Mouse (Mus musculus) heart, embryonic 10.5 days (tissue): Measurements from ENCODE around the gene Ap2m1. TPM values are rescaled to one million over a fixed set of nuclear protein-coding genes. Genes with fewer than 3 reads are reported as not detected.

ENCODE experiments used
- DNase-seq: peaks from one replicate; pipeline ENCODE4 v3.0.0-alpha.2; 2017; ENCODE audit warnings: low spot score
- H3K27ac ChIP-seq: fragments of 300-500 bp; sonication (generic); 2 replicates; pipeline ENCODE4 v1.5.1; 2016; ENCODE audit warnings: mild to moderate bottlenecking
- H3K27me3 ChIP-seq: fragments of 300-500 bp; sonication (generic); 2 replicates; pipeline ENCODE4 v1.6.1; 2016; ENCODE audit warnings: mild to moderate bottlenecking; ENCODE audit not compliant: poor library complexity, insufficient read depth, severe bottlenecking
- H3K36me3 ChIP-seq: fragments of 300-500 bp; sonication (generic); 2 replicates; pipeline ENCODE4 v1.6.1; 2016; ENCODE audit warnings: mild to moderate bottlenecking, moderate library complexity
- H3K4me1 ChIP-seq: fragments of 300-500 bp; sonication (generic); 2 replicates; pipeline ENCODE4 v1.6.1; 2016; ENCODE audit warnings: mild to moderate bottlenecking
- H3K4me3 ChIP-seq: fragments of 300-500 bp; sonication (generic); 2 replicates; pipeline ENCODE4 v1.5.1; 2016; ENCODE audit warnings: mild to moderate bottlenecking, moderate library complexity
- H3K9me3 ChIP-seq: fragments of 300-500 bp; sonication (generic); 2 replicates; pipeline ENCODE4 v1.6.1; 2016; ENCODE audit warnings: mild to moderate bottlenecking, moderate library complexity
- WGBS: fragments of 180-500 bp; shearing (Covaris S2); methylation state at CpG from one replicate; pipeline ENCODE4 v1.1.7; 2016; 5-methylcytosine and 5-hydroxymethylcytosine counted together
- polyA plus RNA-seq: library from polyadenylated mRNA; unstranded; fragments of >200 nt; fragmentation: Nextera tagmentation; extraction: Ambion mirVana; gene quantifications from 2 replicates; pipeline ENCODE4 v1.2.1, GENCODE M21; 2016

Ap2m1 gene
- polyA plus RNA-seq, 1 experiment from 2014 or later = 565 TPM

DNA sequence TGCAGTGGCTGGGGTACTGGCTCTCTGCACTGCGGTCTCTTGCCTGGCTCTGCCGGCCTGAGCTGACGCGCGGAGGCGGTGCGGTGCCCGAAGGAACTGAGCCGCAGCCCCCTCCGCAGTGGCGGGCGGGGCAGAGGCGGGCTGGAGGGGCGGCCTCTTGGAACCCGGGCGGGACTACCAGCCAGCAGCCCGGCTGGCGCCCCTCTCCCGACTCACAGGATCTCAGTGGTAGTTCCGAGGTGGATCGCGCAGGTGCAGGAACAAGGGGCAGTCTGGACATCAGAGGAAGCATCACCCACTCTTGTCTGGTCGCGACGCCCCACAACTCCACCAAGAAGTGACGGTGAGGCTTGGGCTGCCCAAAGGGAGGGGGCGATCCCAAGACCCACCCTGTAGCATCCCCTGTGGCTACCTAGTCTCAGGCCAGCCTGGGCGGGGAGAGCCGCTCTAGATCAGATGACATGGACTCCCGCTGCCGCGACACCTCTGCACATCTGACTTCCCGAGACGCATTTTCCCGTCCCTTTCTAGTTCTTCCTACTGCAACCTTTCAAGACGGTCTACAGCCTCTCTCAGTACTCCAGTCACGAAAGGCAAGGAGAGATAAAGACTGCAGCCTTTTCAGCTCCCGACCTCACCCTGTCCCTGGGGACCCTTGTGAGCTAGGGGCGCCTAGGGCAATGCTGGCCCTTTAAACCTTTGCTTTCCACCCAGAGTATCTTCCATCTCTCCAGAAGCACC is 54.8 kb downstream of the Ap2m1 start:
- under 1% methylated on average over 39 of the region's 39 CpGs for WGBS
- peaks cover 24% of the 10 kb centered on the region for H3K4me1 ChIP-seq
- H3K27me3 ChIP-seq = peaks cover 73% of the 10 kb centered on the region
- DNase-seq = no peak
- H3K4me3 ChIP-seq = peak overlapping the region; percentile 69
- H3K9me3 ChIP-seq = no peaks in the 10 kb centered on the region
- H3K27ac ChIP-seq = no peak overlapping the region; the same call in 1 of the 2 replicates
- H3K36me3 ChIP-seq = no peaks in the 10 kb centered on the region

- Histone ChIP-seq H3K9me3 (no peaks in the 10 kb centered on the region), H3K27ac (no peak overlapping the region), H3K36me3 (no peaks in the 10 kb centered on the region), H3K27me3 (peaks cover 73% of the 10 kb centered on the region), H3K4me3 (peak overlapping the region; percentile 69), H3K4me1 (peaks cover 24% of the 10 kb centered on the region)
- WGBS = 2% methylated on average over 17 of the region's 17 CpGs
- DNase-seq = no peak
Observed at GRCm38 (mm10) chr16:20590680-20591038, 55.4 kb downstream of the Ap2m1 start.

- Histone ChIP-seq H3K36me3 (no peaks in the 10 kb centered on the region), H3K4me1 (peaks cover 24% of the 10 kb centered on the region), H3K9me3 (no peaks in the 10 kb centered on the region), H3K4me3 (peak overlapping the region; percentile 69), H3K27ac (no peak overlapping the region), H3K27me3 (peaks cover 73% of the 10 kb centered on the region)
- DNase-seq = no peak
- WGBS = 5% methylated on average over 48 of the region's 48 CpGs
Observed at GRCm38 (mm10) chr16:20591076-20591705, 55.9 kb downstream of the Ap2m1 start.

Other genes with a start within 250 kb of the Ap2m1 start
- 97.5 and 115 TPM in 2 replicates for gene Parl, start 233.1 kb upstream of the Ap2m1 start, polyA plus RNA-seq
- not detected in 2 replicates for gene Cyp2ab1, start 210.1 kb upstream of the Ap2m1 start, polyA plus RNA-seq
- gene Abcc5, start 109.1 kb upstream of the Ap2m1 start, polyA plus RNA-seq = 60.6 and 65.7 TPM in 2 replicates
- 107 and 125 TPM in 2 replicates for gene Eif2b5, start 36.7 kb upstream of the Ap2m1 start, polyA plus RNA-seq
- 24.0 and 28.6 TPM in 2 replicates for gene Dvl3, start 18.5 kb upstream of the Ap2m1 start, polyA plus RNA-seq
- 49.9 and 51.7 TPM in 2 replicates for gene Abcf3, start 13.1 kb downstream of the Ap2m1 start, polyA plus RNA-seq
- gene Vwa5b2, start 54.0 kb downstream of the Ap2m1 start, polyA plus RNA-seq = 0.21 and 0.57 TPM in 2 replicates
- gene Eef1akmt4, start 76.1 kb downstream of the Ap2m1 start, polyA plus RNA-seq = 29.9 and 39.5 TPM in 2 replicates
- not detected in 2 replicates for gene Gm49333, start 76.1 kb downstream of the Ap2m1 start, polyA plus RNA-seq
- 44.3 and 50.7 TPM in 2 replicates for gene Alg3, start 76.3 kb downstream of the Ap2m1 start, polyA plus RNA-seq
- gene Camk2n2, start 85.8 kb downstream of the Ap2m1 start, polyA plus RNA-seq = 0.54 and 0.83 TPM in 2 replicates
- 0.95 and 1.4 TPM in 2 replicates for gene Ece2, start 94.3 kb downstream of the Ap2m1 start, polyA plus RNA-seq
- 385 and 393 TPM in 2 replicates for gene Psmd2, start 116.2 kb downstream of the Ap2m1 start, polyA plus RNA-seq
- gene Eif4g1, start 132.8 kb downstream of the Ap2m1 start, polyA plus RNA-seq = 188 and 226 TPM in 2 replicates
- 2.5 TPM in 2 replicates for gene Fam131a, start 157.8 kb downstream of the Ap2m1 start, polyA plus RNA-seq
- gene Polr2h, start 182.2 kb downstream of the Ap2m1 start, polyA plus RNA-seq = 68.8 and 103 TPM in 2 replicates
- gene Clcn2, start 182.3 kb downstream of the Ap2m1 start, polyA plus RNA-seq = 4.7 and 10.3 TPM in 2 replicates
- gene Chrd, start 197.6 kb downstream of the Ap2m1 start, polyA plus RNA-seq = 0.27 and 0.87 TPM in 2 replicates
- 0.49 and 1.1 TPM in 2 replicates for gene Thpo, start 199.0 kb downstream of the Ap2m1 start, polyA plus RNA-seq